Mouse (Mus musculus) thymus, postnatal 14 days (tissue): ENCODE data around the gene Itfg2.
A peak's percentile ranks its signal among the peaks of the same experiment; 100 is the strongest.
"Not testable (repeated sequence)": the region's sequence is repeated elsewhere in the genome, so short reads cannot be mapped to it uniquely, and the experiment has no call there.

ENCODE experiments used
- DNase-seq: peaks from one replicate; pipeline ENCODE4 v3.0.0; 2021

The Itfg2 gene

DNA sequence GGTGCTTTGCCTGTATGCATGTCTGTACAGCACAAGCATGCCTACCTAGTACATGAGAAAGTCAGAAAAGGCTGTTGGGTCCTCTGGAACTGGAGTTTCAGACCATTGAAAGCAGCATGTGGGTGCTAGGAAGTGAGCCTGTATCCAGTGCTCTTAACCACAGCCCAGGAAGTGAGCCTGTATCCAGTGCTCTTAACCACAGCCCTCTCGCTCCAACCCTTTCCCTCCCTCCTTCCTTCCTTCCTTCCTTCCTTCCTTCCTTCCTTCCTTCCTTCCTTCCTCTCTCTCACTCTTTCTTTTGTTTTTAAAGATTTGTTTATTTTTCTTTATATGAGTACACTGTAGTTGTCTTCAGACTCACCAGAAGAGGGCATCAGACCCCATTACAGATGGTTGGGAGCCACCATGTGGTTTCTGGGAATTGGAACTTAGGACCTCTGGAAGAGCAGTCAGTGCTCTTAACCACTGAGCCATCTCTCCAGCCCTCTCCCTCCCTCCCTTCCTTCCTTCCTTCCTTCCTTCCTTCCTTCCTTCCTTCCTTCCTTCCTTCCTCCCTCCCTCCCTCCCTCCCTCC, 44.0 kb downstream of the Itfg2 start:
- not testable (repeated sequence) for DNase-seq

DNA sequence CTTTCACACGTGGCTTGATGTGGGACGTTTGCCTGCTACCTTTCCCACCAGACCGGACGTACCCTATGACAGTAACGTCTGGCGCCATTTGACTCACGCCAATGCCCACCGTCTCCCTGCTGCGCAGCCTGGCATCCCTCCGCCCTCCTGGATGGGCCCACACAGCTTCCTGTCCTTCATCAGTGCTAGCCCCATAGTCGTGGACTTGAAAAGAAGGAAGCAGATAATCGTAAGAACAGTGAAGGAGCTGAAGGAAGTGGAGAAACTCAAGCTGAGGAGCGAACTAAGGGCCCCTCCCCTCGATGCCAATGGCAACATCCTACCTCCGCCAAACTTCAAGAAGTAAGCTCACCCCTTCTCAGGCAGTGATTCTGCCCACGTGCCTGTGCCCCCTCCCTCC, 45.1 kb downstream of the Itfg2 start:
- DNase-seq: no peak

DNA sequence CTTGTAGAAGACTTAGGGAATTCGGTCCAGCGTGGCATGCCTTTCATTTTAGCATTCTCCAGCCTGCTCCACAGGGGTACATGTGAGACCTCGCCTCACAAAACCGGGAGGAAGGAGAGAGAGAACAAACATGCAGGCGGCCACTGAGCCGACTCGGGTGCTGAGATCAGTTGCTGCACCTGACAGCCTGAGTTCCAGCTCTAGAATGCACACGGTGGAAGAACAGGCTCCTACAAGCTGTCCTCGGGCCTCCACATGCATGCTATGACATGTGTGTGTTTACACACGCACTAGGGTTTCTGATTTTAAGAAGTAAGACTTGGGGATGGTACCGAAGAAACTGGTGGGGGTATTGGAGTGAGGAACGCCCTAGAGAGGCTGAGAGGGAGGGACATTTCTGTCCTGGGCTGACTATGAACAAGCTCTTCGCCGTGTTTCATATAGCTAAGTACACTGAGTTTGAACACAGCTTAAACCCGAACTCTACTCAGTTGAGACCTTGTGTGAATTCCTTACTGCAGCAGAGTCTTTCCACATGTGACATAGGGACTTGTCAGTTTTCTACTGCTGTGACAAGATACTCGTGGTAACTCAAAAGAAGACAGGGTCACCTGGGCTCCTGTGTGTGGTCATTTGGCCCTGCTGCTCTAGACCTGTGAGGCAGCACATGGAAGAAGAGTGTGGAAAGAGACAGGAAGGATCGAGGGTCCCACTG, 48.2 kb downstream of the Itfg2 start:
- no peak for DNase-seq

DNA sequence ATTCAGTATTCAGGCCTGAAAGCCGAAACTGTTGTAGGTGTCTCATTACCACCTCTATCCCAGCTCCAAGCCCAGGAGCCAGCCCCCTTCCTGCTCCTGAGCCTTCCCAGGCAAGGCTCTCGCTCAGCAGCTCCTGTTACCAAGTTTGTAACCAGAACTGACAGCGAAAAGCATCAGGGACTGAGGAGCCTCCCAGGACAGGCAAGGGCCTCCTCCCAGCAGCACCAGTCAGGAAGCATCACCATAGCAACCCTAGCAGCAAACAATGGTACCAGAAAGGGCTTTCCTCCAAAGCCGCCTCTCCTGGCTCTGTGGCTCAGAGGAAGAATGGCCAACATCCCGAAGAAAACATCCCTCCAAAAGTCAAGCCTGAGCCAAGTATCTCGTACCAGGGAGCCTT, 49.5 kb downstream of the Itfg2 start, which contains the start of the genes Tex52 and Gm44596:
Gene Tex52, plus strand, starts transcription at position 265 of the 400 bp plus-strand sequence.
Gene Gm44596, plus strand, starts transcription at position 312 of the 400 bp plus-strand sequence.
- no peak for DNase-seq

DNA sequence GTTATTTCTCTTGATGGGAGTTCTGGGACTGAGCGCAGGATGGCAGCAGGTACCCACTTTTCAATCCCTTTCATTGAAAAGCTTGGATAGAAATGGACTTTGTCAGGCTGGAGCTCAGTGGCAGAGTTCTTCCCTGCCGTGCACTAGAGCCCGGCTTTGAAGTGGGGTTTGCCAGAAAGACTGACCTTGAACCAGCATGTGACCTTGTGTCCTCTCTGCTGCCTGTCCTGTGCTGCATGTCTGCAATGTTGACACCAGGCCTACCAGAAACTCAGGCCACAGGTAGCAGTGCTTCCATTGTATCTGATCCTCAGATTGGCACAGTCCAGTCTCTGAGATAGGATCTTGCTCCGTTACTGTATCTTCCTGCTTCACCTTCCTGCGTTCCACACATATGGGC, 54.7 kb downstream of the Itfg2 start:
- no peak for DNase-seq

DNA sequence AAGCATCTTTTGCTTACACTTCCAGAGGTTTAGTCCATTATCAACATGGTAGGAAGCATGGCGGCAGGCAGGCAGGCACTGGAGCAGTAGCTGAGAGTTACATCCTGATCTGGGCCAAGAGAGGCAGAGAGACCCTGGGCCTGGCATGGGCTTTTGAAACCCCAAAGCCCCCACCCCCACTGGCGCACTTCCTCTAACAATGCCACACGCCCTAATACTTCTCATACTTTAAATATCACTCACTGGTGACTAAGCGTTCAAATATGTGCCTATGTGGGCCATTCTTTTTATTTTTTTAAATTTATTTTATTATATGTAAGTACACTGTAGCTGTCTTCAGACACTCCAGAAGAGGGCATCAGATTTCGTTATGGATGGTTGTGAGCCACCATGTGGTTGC, 58.3 kb downstream of the Itfg2 start:
- no peak for DNase-seq

DNA sequence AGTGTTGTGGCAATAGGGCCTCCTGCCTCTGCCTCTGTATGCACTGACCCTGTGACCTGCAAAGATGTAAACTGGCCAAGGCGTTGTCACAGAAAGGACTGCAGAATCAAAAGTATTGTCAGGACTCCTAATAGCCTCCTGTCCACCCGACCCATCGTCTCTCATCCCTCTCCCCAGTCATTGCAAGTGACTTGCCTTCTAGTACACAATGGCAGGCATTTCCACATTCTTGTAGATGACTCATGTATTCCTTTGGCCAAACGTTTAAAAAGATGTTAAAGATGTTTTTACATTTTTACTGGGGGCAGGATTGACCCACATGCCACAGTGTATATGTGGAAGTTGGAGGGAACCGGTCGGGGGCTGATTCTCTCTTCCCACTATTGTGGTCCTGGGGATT, 60.0 kb downstream of the Itfg2 start:
- no peak for DNase-seq

DNA sequence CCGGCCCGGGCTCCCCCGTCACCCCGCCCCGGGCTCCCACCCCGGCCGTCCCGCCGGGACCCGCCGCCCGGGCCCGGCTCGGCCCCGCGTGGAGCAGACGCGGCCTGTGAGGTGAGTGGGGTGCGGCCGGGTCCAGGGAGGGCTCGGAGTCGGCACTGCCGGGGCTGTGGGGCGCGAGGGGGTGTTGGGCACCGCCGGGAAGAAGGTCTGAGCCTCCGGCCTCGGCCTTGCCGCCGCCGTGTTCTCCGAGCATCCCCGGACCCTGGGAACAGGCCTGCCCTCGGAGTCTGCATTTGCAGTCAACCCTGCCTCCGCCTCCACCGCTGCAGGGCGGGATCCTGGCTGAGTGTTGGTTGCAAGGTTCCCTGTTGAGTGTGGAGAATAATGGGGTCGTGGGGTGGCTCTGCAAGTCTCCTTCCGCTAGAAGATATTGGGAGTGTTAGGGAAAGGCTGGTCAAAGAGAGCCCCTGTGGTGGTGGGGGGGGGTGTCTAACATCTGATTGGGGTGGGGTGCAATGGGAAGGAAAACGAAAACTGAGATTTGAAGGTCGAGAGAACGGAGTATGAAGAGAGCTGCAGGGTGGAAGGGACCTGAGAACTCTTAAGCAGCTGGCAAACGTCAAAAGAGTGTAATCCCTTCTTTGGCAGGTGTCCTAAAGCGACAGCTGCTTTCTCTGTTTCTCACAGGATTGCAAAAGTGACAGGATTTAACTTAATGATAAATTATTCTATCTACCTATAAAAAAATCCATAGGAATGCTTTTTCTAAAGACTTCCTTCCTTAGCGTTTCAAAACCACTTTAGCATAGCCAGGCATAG, 61.5 kb downstream of the Itfg2 start:
- no peak for DNase-seq

DNA sequence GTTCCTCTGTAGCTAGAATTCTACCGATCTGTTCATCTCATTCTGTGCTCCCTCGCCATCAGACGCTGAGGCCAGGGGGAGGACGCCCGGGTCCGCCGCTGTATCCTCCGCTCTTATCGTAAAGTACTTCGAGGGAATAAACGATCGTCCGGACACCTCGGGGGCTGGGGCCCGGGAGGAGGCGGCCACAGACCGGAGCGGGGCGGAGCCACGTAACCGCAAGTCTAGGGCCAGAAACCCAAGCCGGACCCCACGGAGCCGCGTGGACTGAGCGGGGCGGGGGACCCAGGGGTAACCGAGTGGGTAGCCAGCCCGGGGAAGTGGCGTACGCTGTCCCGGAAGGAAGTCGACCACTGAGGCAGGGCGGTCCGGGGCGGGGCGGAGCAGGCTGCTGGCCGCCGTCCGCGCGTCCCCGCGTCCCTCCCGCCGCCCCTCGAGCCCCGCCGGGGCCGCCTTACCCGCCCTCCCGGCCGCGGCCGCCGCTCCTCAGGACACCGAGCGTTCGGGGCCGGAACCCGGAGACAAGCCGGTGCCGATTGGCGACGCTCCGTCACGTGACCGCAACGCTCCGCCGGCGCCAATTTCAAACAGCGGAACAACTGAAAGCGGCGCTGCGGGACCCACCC, 62.2 kb downstream of the Itfg2 start, which contains the start of the genes Rhno1 and Foxm1:
Gene Rhno1, minus strand, starts transcription at position 531 of the 626 bp plus-strand sequence.
Gene Foxm1, plus strand, starts transcription at position 587 of the 626 bp plus-strand sequence.
- DNase-seq: peak; percentile 89

DNA sequence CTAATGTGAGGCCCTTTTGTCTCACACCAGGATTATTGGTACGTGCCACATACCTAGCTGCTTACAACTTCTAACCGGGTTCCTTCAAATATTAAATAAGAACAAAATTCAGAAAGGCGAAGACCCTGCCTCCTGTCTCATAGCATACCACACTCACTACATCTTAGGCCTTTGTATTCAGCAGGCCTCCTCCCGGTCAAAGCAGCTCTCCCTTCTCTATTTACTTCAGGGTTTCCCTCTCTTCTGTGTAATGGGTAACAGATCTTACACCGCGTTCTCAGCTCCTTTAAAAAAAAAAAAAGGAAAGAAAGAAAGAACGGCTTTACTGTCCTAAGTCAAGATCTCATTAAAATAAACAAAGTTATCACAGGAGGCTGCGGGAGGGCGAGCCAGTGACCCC, 62.8 kb downstream of the Itfg2 start:
- DNase-seq: no peak
